Mouse (Mus musculus) adrenal gland, adult 10 weeks (tissue): ENCODE data around the gene S100a5. TPM values are rescaled to one million over a fixed set of nuclear protein-coding genes. Genes with fewer than 3 reads are reported as not detected.

Experiments used
- polyA plus RNA-seq: library from polyadenylated mRNA; stranded (reverse); fragments of 350-450 nt; fragmentation: Illumina TruSeq; extraction: RNeasy Lipid Tissue Mini Kit (QIAGEN cat#74804); gene quantifications from one replicate; pipeline ENCODE4 v1.2.3, GENCODE M21; 2014; ENCODE audit warnings: low read depth, low replicate concordance

The S100a5 gene
- polyA plus RNA-seq: not detected

DNA sequence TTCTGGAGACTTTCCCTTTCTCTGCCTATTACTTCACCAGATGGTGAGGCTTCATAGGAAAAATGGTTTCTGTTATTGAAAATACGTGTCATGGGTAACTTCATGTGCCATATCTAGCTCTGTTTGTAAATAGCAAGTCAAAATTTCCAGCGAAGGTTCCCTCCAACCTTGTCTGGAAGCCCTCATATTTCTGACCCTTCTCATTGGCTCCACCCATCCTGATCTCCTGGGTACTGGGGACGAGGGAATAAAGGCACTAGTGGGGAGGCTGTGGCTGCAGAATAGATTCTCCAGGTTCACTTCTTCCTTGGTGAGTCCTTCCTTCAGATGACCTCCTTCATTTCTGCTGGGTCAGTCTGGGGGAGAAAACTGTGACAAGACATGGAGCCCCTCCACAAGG, at the start of gene S100a5:
Gene S100a5 (plus strand): TSS at position 301 of the 400 bp plus-strand sequence.

DNA sequence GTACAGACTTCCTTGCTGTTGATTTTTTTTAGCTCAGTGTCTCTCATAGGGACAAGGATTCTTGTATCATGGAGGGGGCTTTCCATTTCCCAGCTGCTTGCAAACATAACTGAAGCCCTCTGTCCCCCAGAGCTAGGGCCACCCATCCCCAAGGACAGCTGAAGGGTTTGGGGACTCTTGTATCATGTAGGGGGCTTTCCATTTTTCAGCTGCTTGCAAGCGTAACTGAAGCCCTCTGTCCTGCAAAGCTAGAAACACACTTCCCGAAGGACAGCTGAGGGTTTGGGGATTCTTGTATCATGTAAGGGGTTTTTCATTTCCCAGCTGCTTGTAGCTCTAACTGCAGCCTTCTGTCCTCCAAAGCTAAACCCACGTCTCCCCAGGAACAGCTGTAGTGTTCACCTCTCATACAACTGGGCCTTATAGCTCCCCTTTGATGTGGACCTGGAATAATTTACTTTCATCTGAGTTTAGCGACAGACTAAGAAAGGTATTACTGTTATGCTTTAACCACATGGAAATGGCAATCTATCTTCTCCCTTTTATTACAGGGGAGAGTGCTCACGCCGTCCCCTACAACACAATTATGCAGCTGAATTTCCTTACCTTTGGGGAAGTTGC, 48.2 kb upstream of the S100a5 start, which contains the start of gene S100a3:
Gene S100a3 (plus strand): TSS at position 571 of the 621 bp plus-strand sequence.

DNA sequence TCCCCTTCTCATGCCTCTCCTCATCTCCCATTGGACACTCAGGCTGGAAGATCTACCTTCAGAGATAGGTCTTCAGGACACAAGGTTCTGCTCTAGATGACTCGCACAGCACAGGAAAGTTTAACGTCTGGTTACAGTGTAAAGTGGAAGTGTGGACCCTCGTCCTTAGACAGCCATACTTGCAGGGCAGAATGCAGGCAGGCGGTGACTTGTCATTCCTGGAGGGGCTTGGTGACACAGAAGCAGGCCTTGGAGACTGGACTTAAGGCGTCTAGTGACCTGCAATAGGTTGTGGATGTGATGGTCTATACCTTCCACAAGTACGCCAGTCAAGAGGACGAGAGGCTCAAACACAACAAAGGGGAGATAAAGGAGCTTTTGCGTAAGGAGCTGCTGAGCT, 18.4 kb upstream of the S100a5 start, which contains the start of gene S100a2:
Gene S100a2 (plus strand): TSS at position 301 of the 400 bp plus-strand sequence.

DNA sequence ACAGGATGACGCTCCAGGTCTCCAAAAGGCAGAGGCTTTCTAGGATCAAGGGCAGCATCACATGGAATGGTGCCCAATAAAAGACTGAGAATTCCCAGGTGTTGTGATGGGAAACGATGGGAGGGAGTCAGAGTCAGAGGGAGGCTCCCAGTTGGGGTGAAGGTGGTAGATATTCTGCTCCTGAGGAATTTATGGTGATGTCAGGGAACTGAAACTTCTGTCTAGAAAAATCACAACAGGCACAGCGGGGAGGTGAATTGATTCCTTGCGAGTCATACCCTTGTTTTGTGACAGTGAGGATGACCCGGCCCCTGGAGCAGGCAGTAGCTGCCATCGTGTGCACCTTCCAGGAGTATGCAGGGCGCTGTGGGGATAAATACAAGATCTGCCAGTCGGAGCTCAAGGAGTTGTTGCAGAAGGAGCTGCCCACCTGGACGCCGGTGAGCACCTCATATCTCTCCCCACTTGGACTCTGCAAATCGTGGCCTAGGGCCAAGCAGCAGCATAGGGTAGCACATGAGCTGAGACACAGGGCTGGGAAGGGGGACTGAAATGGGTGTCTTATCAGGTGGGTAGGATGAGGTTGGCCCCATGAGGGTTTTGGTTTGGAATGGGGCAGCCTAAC, 6.7 kb upstream of the S100a5 start, which contains the start of gene Gm42674:
Gene Gm42674 (plus strand): TSS at position 419 of the 625 bp plus-strand sequence.

DNA sequence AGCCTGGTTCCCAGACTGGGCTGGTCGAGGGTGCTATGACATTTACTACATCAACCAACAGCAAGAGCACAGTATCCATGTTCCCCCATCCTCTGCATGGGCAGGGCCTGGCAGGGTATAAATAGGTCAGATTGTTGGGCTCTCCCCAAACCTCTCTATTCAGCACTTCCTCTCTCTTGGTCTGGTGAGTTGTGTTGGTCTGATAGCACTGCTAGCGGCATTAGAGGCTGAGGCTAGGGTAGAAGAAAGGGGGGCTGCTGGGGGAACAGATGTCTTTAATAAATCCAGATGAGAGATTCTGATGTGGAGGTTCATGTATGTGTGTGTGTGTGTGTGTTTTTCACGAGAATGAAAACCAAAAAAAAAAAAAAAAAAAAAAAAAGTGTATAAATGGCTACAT, 4.7 kb upstream of the S100a5 start, which contains the start of gene S100a4:
Gene S100a4 (plus strand): TSS at position 149 of the 400 bp plus-strand sequence.

DNA sequence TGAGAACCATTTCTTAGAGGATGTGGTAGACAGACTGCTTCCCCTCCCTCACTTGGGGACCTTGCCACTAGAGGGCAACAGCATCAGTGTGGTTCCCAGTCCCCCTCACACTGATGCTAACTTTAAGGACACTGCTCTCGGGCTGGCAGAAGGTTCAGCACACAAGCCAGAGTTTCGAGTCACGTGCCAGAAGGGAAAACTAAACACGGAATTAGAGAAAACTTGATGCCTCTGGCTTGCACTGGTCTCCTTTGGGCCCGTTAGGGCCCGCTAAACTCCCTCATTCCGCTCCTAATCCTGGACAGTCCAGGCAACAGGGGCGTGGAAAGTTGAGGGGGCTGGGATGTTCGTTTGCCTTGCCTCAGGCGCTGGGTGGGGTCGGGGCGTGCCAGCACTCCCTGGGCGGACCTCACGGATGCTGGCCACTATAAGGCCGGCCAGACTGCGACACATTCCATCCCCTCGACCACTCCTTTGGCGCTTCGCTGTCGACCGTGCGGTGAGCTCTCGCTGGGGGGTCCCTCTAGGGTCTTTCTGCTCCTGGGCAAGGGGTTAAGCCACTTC, 4.5 kb downstream of the S100a5 start, which contains the start of gene S100a6:
Gene S100a6 (plus strand): TSS at position 155 of the 564 bp plus-strand sequence.

DNA sequence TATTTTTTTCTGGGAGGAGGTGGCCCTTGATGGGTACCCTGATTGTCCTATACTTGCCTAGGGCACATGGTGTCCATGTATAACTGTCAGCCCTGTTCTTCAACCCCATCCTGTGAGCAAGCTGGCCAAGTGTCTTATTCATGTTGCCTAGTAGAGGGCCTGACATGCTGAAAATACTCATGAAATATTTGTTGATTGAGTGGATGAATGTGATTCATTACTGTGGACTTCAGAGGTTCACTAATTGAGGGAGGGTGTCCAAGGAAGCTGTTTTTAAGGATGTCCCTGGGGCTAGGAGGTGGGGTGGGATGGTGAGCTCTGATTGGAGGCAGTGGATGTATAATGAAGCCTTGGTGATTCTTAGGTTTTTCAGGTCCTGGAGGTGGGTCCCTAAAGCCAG, 45.4 kb downstream of the S100a5 start, which contains the start of gene S100a7a:
Gene S100a7a (plus strand): TSS at position 301 of the 400 bp plus-strand sequence.

Other genes with a start within 250 kb of the S100a5 start
- gene Slc27a3, start 218.6 kb upstream of the S100a5 start, polyA plus RNA-seq: 1.7 TPM
- 32.7 TPM for gene Ints3, start 174.9 kb upstream of the S100a5 start, polyA plus RNA-seq
- 159 TPM for gene Npr1, start 142.7 kb upstream of the S100a5 start, polyA plus RNA-seq
- gene Ilf2, start 132.4 kb upstream of the S100a5 start, polyA plus RNA-seq: 73.4 TPM
- gene Snapin, start 117.5 kb upstream of the S100a5 start, polyA plus RNA-seq: 156 TPM
- 164 TPM for gene Chtop, start 99.0 kb upstream of the S100a5 start, polyA plus RNA-seq
- 54.6 TPM for gene S100a1, start 94.1 kb upstream of the S100a5 start, polyA plus RNA-seq
- 14.9 TPM for gene S100a13, start 94.1 kb upstream of the S100a5 start, polyA plus RNA-seq
- not detected for gene S100a14, start 81.7 kb upstream of the S100a5 start, polyA plus RNA-seq
- 41.3 TPM for gene S100a16, start 71.3 kb upstream of the S100a5 start, polyA plus RNA-seq
- gene S100a3, start 47.9 kb upstream of the S100a5 start, polyA plus RNA-seq: not detected
- not detected for gene S100a2, start 18.3 kb upstream of the S100a5 start, polyA plus RNA-seq
- gene Gm42674, start 6.6 kb upstream of the S100a5 start, polyA plus RNA-seq: not detected
- 5.6 TPM for gene S100a4, start 4.8 kb upstream of the S100a5 start, polyA plus RNA-seq
- gene S100a6, start 4.4 kb downstream of the S100a5 start, polyA plus RNA-seq: 20.2 TPM
- gene S100a7a, start 45.5 kb downstream of the S100a5 start, polyA plus RNA-seq: 0.47 TPM
- 4.1 TPM for gene S100a8, start 60.5 kb downstream of the S100a5 start, polyA plus RNA-seq
- not detected for gene S100a9, start 87.2 kb downstream of the S100a5 start, polyA plus RNA-seq
- not detected for gene Pglyrp4, start 118.4 kb downstream of the S100a5 start, polyA plus RNA-seq
- gene Gm5849, start 169.4 kb downstream of the S100a5 start, polyA plus RNA-seq: not detected